Mouse (Mus musculus): ENCODE results near the gene Rorb. TPM values are rescaled to one million over a fixed set of nuclear protein-coding genes. Genes with fewer than 3 reads are reported as not detected.

The Rorb gene
- polyA plus RNA-seq, 1 experiment from 2014 or later, result 1.0 TPM

- Histone ChIP-seq H3K27ac (replicated peaks) (no peak overlapping the region), H3K4me3 (replicated peaks) (peak overlapping the region; percentile 26), H3K36me3 (no peaks in the 10 kb centered on the region), H3K27me3 (no peaks in the 10 kb centered on the region), H3K9me3 (replicated peaks) (no peaks in the 10 kb centered on the region), H3K4me2 (replicated peaks) (peak overlapping the region; percentile 39), H3K9ac (no peak overlapping the region), H3K4me1 (peaks cover 10% of the 10 kb centered on the region; the same call in 1 of the 2 replicates)
- 25% methylated on average over 13 of the region's 13 CpGs for WGBS
- no peak for ATAC-seq (ENCODE audit: insufficient number of reproducible peaks, low FRiP score, low TSS enrichment, low read depth)
These were observed 222.4 kb downstream of the Rorb start for GRCm38 (mm10) chr19:18888491-18889116.

DNA sequence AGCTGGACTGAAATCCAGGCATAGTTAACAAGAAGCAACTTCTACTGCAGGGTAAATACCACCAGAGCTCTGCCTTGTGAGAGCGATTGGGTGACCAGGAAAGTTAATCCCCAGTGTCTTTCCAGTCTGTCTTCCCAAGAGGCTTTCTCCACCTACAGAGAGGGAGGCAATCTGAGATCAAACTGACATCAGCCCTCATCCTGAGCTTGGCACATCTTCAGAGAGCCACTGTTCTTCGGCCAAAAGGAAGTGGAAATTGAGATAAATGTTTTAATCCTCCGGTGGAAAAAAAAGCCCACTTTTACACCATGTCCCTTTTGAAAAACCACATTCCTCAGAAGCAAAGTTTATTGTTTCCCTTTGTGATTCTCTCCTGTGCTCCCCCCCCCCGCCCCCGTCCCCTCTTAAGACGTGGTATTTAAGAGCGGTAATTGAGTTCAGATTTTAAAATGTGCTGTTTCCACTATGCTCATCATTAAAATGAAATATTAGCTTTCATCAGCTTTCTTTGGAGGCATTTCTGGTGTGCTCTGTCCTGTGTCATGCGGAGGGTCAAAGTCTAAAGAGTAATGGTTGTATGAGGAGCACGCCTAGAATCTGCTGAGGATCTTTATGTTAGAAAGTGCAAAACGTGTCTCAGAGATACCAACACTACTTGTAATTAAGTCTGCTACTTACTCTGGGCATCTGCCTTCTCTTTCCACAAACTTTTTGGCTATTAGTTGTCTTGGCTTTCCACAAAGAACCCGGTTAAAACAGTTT lies 223.2 kb downstream of the Rorb start:
- no peak overlapping the region for H3K27ac ChIP-seq (replicated peaks)
- H3K4me3 ChIP-seq (replicated peaks), result no peak overlapping the region
- H3K9me3 ChIP-seq (replicated peaks), result no peaks in the 10 kb centered on the region
- no peak overlapping the region for H3K4me2 ChIP-seq (replicated peaks)
- WGBS, result 36% methylated on average over 11 of the region's 11 CpGs
- no peaks in the 10 kb centered on the region for H3K36me3 ChIP-seq
- H3K4me1 ChIP-seq, result peaks cover 10% of the 10 kb centered on the region; the same call in 1 of the 2 replicates
- ATAC-seq (ENCODE audit: insufficient number of reproducible peaks, low FRiP score, low TSS enrichment, low read depth), result no peak
- no peaks in the 10 kb centered on the region for H3K27me3 ChIP-seq
- H3K9ac ChIP-seq, result no peak overlapping the region

DNA sequence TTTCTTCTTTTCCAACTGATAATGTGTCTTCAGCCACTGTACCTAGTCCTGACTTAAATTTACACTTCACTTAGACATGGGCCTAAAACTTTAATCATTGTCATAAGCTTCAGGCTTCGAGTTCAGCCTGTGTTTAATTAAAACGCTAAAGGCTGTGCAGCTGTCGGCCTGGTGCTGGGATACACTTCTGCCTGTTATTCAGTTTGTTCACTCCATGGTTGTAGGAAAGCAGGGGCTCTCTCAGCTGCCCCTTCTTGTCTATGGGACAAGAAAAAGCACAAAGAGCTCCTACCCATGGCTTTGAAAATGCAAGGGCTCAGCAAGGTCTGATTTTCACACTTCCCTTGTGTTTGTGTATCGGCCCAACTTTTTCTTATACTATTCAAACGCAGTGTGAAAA lies 229.8 kb downstream of the Rorb start:
- Histone ChIP-seq H3K4me1 (no peaks in the 10 kb centered on the region), H3K9me3 (replicated peaks) (no peaks in the 10 kb centered on the region), H3K4me2 (replicated peaks) (no peak overlapping the region), H3K27me3 (no peaks in the 10 kb centered on the region), H3K4me3 (replicated peaks) (no peak overlapping the region), H3K36me3 (no peaks in the 10 kb centered on the region), H3K9ac (no peak overlapping the region), H3K27ac (replicated peaks) (no peak overlapping the region)
- 56% methylated on average over 5 of the region's 5 CpGs for WGBS
- ATAC-seq (ENCODE audit: insufficient number of reproducible peaks, low FRiP score, low TSS enrichment, low read depth), result no peak

Data from embryonic facial prominence, embryonic 15.5 days (tissue).